Mouse (Mus musculus) lung, postnatal 0 days (tissue): ENCODE results near the gene Gm29776. TPM values are rescaled to one million over a fixed set of nuclear protein-coding genes. Genes with fewer than 3 reads are reported as not detected.

Source experiments
- ATAC-seq: fragments of 200-750 bp; cut with Nextera tagmentation; 2 replicates; pipeline ENCODE4 v1.8.0; 2017; ENCODE audit warnings: moderate library complexity
- DNase-seq: peaks from one replicate; pipeline ENCODE4 v3.0.0-alpha.2; 2016; ENCODE audit warnings: low spot score
- H3K27ac ChIP-seq: fragments of 300-500 bp; sonication (generic); 2 replicates; pipeline ENCODE4 v1.5.1; 2014; ENCODE audit warnings: antibody characterized with exemption, mild to moderate bottlenecking, low read length, mixed read lengths
- H3K27me3 ChIP-seq: fragments of 300-500 bp; sonication (generic); replicated peaks from 2 replicates; pipeline ENCODE4 v1.6.1; 2014; ENCODE audit warnings: low read length, mixed read lengths; ENCODE audit not compliant: insufficient read depth
- H3K36me3 ChIP-seq: fragments of 300-500 bp; sonication (generic); 2 replicates; pipeline ENCODE4 v1.6.1; 2014; ENCODE audit warnings: low read length, mixed read lengths; ENCODE audit not compliant: insufficient read depth
- H3K4me1 ChIP-seq: fragments of 300-500 bp; sonication (generic); 2 replicates; pipeline ENCODE4 v1.6.1; 2014; ENCODE audit warnings: antibody characterized with exemption, low read depth, low read length, mixed read lengths; ENCODE audit not compliant: insufficient read depth
- H3K4me2 ChIP-seq: fragments of 300-500 bp; sonication (generic); replicated peaks from 2 replicates; pipeline ENCODE4 v1.6.1; 2014; ENCODE audit warnings: low read depth, mild to moderate bottlenecking, low read length, moderate library complexity, mixed read lengths
- H3K4me3 ChIP-seq: fragments of 300-500 bp; sonication (generic); 2 replicates; pipeline ENCODE4 v1.5.1; 2014; ENCODE audit warnings: low read depth, low read length
- H3K9ac ChIP-seq: fragments of 300-500 bp; sonication (generic); replicated peaks from 2 replicates; pipeline ENCODE4 v1.6.1; 2014; ENCODE audit warnings: low read depth, mild to moderate bottlenecking
- H3K9me3 ChIP-seq: fragments of 300-500 bp; sonication (generic); 2 replicates; pipeline ENCODE4 v1.6.1; 2016; ENCODE audit warnings: low read length, mixed read lengths
- CTCF ChIP-seq: IDR thresholded peaks from 2 replicates; pipeline ENCODE4 v1.5.1; 2016; ENCODE audit warnings: antibody characterized with exemption, mild to moderate bottlenecking
- EP300 ChIP-seq: IDR thresholded peaks from 2 replicates; pipeline ENCODE4 v1.6.1; 2016; ENCODE audit warnings: antibody characterized with exemption, mild to moderate bottlenecking, control low read depth
- WGBS: fragments of 180-500 bp; shearing (Covaris S2); extraction: QIAGEN DNeasy Blood & Tissue Kit; methylation state at CpG from one replicate; pipeline ENCODE4 v1.1.7; 2014; 5-methylcytosine and 5-hydroxymethylcytosine counted together
- polyA plus RNA-seq: library from polyadenylated mRNA; unstranded; fragments of >200 nt; fragmentation: Nextera tagmentation; extraction: Ambion mirVana; gene quantifications from 2 replicates; pipeline ENCODE4 v1.2.1, GENCODE M21; 2015

The Gm29776 gene
- polyA plus RNA-seq, 1 experiment from 2014 or later, result 0.25 TPM

DNA sequence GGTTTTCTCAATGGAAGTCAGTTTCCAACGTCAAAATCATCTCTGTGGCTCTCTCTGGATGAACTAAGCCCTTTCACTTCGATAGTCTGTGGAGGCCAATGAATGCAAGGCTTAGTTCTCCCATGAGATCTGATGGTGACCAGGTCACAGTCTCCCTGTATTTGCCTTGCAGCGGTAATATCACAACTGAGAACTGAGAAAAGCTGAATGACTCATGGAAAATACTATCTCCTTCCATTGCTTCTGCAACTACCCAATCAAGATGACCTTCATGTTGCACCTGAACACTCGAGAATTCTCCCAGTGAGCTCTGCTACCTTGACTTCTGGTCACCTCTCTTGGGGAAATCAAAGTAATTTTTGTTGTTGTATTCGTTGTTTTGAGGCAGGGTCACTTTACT lies 28.9 kb upstream of the Gm29776 start:
- Histone ChIP-seq H3K27me3 (no peaks in the 10 kb centered on the region), H3K9ac (no peak overlapping the region), H3K36me3 (no peaks in the 10 kb centered on the region), H3K4me3 (no peak overlapping the region), H3K4me1 (no peaks in the 10 kb centered on the region), H3K27ac (no peak overlapping the region), H3K4me2 (no peak overlapping the region), H3K9me3 (no peaks in the 10 kb centered on the region)
- WGBS, result 71% methylated on average over 5 of the region's 5 CpGs
- no peak for TF ChIP-seq CTCF
- TF ChIP-seq EP300, result no peak
- DNase-seq (no peak), ATAC-seq (no peak)

- DNase-seq, result no peak
- Histone ChIP-seq H3K4me2 (no peak overlapping the region), H3K27ac (no peak overlapping the region), H3K4me3 (no peak overlapping the region), H3K27me3 (no peaks in the 10 kb centered on the region), H3K9ac (no peak overlapping the region), H3K36me3 (no peaks in the 10 kb centered on the region), H3K4me1 (no peaks in the 10 kb centered on the region), H3K9me3 (no peaks in the 10 kb centered on the region)
- TF ChIP-seq EP300 (no peak), CTCF (no peak)
- 67% methylated on average over 6 of the region's 6 CpGs for WGBS
- no peak for ATAC-seq
These were observed 25.4 kb upstream of the Gm29776 start for GRCm38 (mm10) chr14:54724049-54724448.

DNA sequence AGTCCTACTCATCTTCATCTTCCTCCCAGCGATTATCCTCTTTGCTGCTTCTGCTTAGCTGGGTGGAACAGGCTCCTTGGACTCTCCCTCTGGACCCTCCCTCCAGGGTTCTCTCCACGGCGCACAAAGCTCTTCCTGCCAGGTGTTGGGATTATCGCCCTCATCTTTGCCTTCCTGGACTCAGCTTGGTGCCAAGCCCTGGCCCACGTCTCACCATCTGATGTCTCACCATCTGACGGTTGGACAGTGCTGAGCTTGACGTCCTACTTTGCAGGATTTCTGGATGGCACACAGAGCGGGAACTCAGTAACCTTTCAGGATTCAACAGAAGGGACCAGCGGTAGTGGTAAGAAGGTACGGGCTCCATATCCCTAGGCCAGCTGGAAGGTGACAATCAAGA lies 23.1 kb upstream of the Gm29776 start:
- H3K4me3 ChIP-seq, result no peak overlapping the region
- WGBS, result 72% methylated on average over 10 of the region's 10 CpGs
- TF ChIP-seq CTCF (no peak), EP300 (no peak)
- DNase-seq (no peak), ATAC-seq (no peak)
- no peak overlapping the region for H3K9ac ChIP-seq
- no peak overlapping the region for H3K27ac ChIP-seq
- H3K9me3 ChIP-seq, result no peaks in the 10 kb centered on the region
- no peaks in the 10 kb centered on the region for H3K36me3 ChIP-seq
- H3K4me1 ChIP-seq, result no peaks in the 10 kb centered on the region
- H3K4me2 ChIP-seq, result no peak overlapping the region
- no peaks in the 10 kb centered on the region for H3K27me3 ChIP-seq

- no peak overlapping the region for H3K4me2 ChIP-seq
- no peak overlapping the region for H3K4me3 ChIP-seq
- no peak overlapping the region for H3K9ac ChIP-seq
- no peak overlapping the region for H3K27ac ChIP-seq
- H3K9me3 ChIP-seq, result no peaks in the 10 kb centered on the region
- H3K36me3 ChIP-seq, result no peaks in the 10 kb centered on the region
- TF ChIP-seq CTCF, result no peak
- TF ChIP-seq EP300, result no peak
- 83% methylated on average over 7 of the region's 7 CpGs for WGBS
- H3K4me1 ChIP-seq, result no peaks in the 10 kb centered on the region
- no peaks in the 10 kb centered on the region for H3K27me3 ChIP-seq
- ATAC-seq (no peak), DNase-seq (no peak)
These were observed 22.2 kb upstream of the Gm29776 start for GRCm38 (mm10) chr14:54720654-54721350.

GRCm38 (mm10) chr14:54720041-54720440 lies 21.4 kb upstream of the Gm29776 start:
- Histone ChIP-seq H3K36me3 (no peaks in the 10 kb centered on the region), H3K4me1 (no peaks in the 10 kb centered on the region), H3K4me2 (no peak overlapping the region), H3K4me3 (no peak overlapping the region), H3K9ac (no peak overlapping the region), H3K27me3 (no peaks in the 10 kb centered on the region), H3K27ac (no peak overlapping the region), H3K9me3 (no peaks in the 10 kb centered on the region)
- TF ChIP-seq CTCF, result no peak
- no peak for TF ChIP-seq EP300
- ATAC-seq (no peak), DNase-seq (no peak)
- 91% methylated on average over 11 of the region's 11 CpGs for WGBS

- Histone ChIP-seq H3K4me1 (no peaks in the 10 kb centered on the region), H3K4me2 (no peak overlapping the region), H3K36me3 (no peaks in the 10 kb centered on the region), H3K4me3 (no peak overlapping the region), H3K27ac (no peak overlapping the region), H3K9me3 (no peaks in the 10 kb centered on the region), H3K27me3 (no peaks in the 10 kb centered on the region), H3K9ac (no peak overlapping the region)
- TF ChIP-seq CTCF, result no peak
- ATAC-seq, result no peak
- 71% methylated on average over 1 of the region's 1 CpGs for WGBS
- no peak for DNase-seq
These were observed 16.8 kb upstream of the Gm29776 start for GRCm38 (mm10) chr14:54715402-54715801.
